Mouse (Mus musculus): ENCODE data around the gene Plac1.
"Not testable (repeated sequence)": the region's sequence is repeated elsewhere in the genome, so short reads cannot be mapped to it uniquely, and the experiment has no call there.

The Plac1 gene

GRCm38 (mm10) chrX:53240011-53240410, at the start of gene Plac1:
Gene Plac1, minus strand, starts transcription at chrX:53240111.
- DNase-seq (ENCODE audit: low spot score): no peak

GRCm38 (mm10) chrX:53287924-53288323, 48.0 kb upstream of the Plac1 start:
- DNase-seq (ENCODE audit: low spot score): no peak

- DNase-seq (ENCODE audit: low spot score): no peak
Observed at GRCm38 (mm10) chrX:53273124-53273523, 33.2 kb upstream of the Plac1 start, which contains the start of gene Fam122c. Gene Fam122c, plus strand, starts transcription at chrX:53273424.

GRCm38 (mm10) chrX:53271628-53272027, 31.7 kb upstream of the Plac1 start:
- not testable (repeated sequence) for DNase-seq (ENCODE audit: low spot score)

- DNase-seq (ENCODE audit: low spot score): no peak
Observed at GRCm38 (mm10) chrX:53270063-53270432, 30.1 kb upstream of the Plac1 start.

- peak; percentile 77 for DNase-seq (ENCODE audit: low spot score)
Observed at GRCm38 (mm10) chrX:53269289-53270062, 29.6 kb upstream of the Plac1 start, which contains the start of gene Fam122b. Gene Fam122b, minus strand, starts transcription at chrX:53269805.

- peak; percentile 11 for DNase-seq (ENCODE audit: low spot score)
Observed at GRCm38 (mm10) chrX:53268856-53269255, 28.9 kb upstream of the Plac1 start.

GRCm38 (mm10) chrX:53266186-53266585, 26.3 kb upstream of the Plac1 start:
- no peak for DNase-seq (ENCODE audit: low spot score)

GRCm38 (mm10) chrX:53255195-53255594, 15.3 kb upstream of the Plac1 start:
- DNase-seq (ENCODE audit: low spot score): no peak

- DNase-seq (ENCODE audit: low spot score): no peak
Observed at GRCm38 (mm10) chrX:53237971-53238370, 1.9 kb downstream of the Plac1 start.

- no peak for DNase-seq (ENCODE audit: low spot score)
Observed at GRCm38 (mm10) chrX:53236404-53236803, 3.5 kb downstream of the Plac1 start.

GRCm38 (mm10) chrX:53233689-53234088, 6.2 kb downstream of the Plac1 start:
- DNase-seq (ENCODE audit: low spot score): no peak

GRCm38 (mm10) chrX:53231965-53232364, 7.9 kb downstream of the Plac1 start:
- no peak for DNase-seq (ENCODE audit: low spot score)

- DNase-seq (ENCODE audit: low spot score): no peak
Observed at GRCm38 (mm10) chrX:53224353-53224944, 15.5 kb downstream of the Plac1 start.

GRCm38 (mm10) chrX:53220855-53221254, 19.1 kb downstream of the Plac1 start:
- DNase-seq (ENCODE audit: low spot score): no peak

GRCm38 (mm10) chrX:53214557-53215229, 25.2 kb downstream of the Plac1 start:
- no peak for DNase-seq (ENCODE audit: low spot score)

- DNase-seq (ENCODE audit: low spot score): no peak
Observed at GRCm38 (mm10) chrX:53213838-53214237, 26.1 kb downstream of the Plac1 start.

- DNase-seq (ENCODE audit: low spot score): no peak
Observed at GRCm38 (mm10) chrX:53212485-53212884, 27.4 kb downstream of the Plac1 start.

- peak; percentile 57 for DNase-seq (ENCODE audit: low spot score)
Observed at GRCm38 (mm10) chrX:53211756-53212483, 28.0 kb downstream of the Plac1 start.

GRCm38 (mm10) chrX:53209431-53209830, 30.5 kb downstream of the Plac1 start:
- DNase-seq (ENCODE audit: low spot score): no peak

- no peak for DNase-seq (ENCODE audit: low spot score)
Observed at GRCm38 (mm10) chrX:53204690-53205311, 35.1 kb downstream of the Plac1 start.

GRCm38 (mm10) chrX:53201616-53202015, 38.3 kb downstream of the Plac1 start:
- no peak for DNase-seq (ENCODE audit: low spot score)

Data from ovary, postnatal 14 days (tissue).